Mouse (Mus musculus): ENCODE data around the gene Frg2f1. TPM values are rescaled to one million over a fixed set of nuclear protein-coding genes. Genes with fewer than 3 reads are reported as not detected.

The Frg2f1 gene
- polyA plus RNA-seq, 1 experiment from 2014 or later, result 3.9 TPM

GRCm38 (mm10) chr4:119498319-119498848, 40.9 kb downstream of the Frg2f1 start:
- Histone ChIP-seq H3K4me2 (no peak overlapping the region), H3K27ac (ENCODE audit: low read depth) (no peak overlapping the region), H3K4me3 (ENCODE audit: low read depth, low read length) (no peak overlapping the region), H3K9me3 (ENCODE audit: low read depth, low read length) (no peaks in the 10 kb centered on the region), H3K9ac (no peak overlapping the region), H3K36me3 (ENCODE audit: insufficient read depth) (no peaks in the 10 kb centered on the region), H3K27me3 (ENCODE audit: insufficient read depth, low read length) (peaks cover 2% of the 10 kb centered on the region; the same call in 1 of the 2 replicates), H3K4me1 (ENCODE audit: insufficient read depth) (no peaks in the 10 kb centered on the region)
- 58% methylated on average over 5 of the region's 5 CpGs for WGBS
- no peak for ATAC-seq (ENCODE audit: insufficient read depth)
- no peak for TF ChIP-seq CTCF (IDR thresholded peaks at IDR 0.05; ENCODE audit: low read depth)
- no peak for DNase-seq

DNA sequence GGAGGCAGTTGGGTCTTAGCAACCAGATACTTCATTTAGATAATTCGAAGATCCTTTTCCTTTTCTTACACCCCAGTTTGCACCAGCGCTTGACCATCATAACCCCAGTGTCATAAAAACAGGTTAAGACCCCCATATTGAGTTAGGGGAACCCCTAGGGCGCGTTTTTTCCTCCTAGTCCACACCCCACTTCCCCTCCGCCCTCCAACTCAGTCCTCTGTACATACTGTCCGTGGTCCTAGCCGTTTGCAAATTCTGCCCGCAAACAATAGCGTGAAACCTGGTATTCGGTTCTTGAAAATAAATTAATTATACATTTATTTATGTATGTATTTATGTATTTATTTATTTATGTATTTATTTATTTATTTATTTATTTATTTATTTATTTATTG, 46.4 kb downstream of the Frg2f1 start:
- no peaks in the 10 kb centered on the region for H3K4me1 ChIP-seq (ENCODE audit: insufficient read depth)
- peak overlapping the region; percentile 57 for H3K4me3 ChIP-seq (ENCODE audit: low read depth, low read length)
- no peak for TF ChIP-seq CTCF (IDR thresholded peaks at IDR 0.05; ENCODE audit: low read depth)
- H3K36me3 ChIP-seq (ENCODE audit: insufficient read depth), result no peaks in the 10 kb centered on the region
- 29% methylated on average over 10 of the region's 10 CpGs for WGBS
- DNase-seq (no peak), ATAC-seq (ENCODE audit: insufficient read depth) (peak; percentile 45; the same call in 1 of the 2 replicates)
- H3K4me2 ChIP-seq, result peak overlapping the region; percentile 88
- no peak overlapping the region for H3K9ac ChIP-seq
- H3K9me3 ChIP-seq (ENCODE audit: low read depth, low read length), result no peaks in the 10 kb centered on the region
- H3K27me3 ChIP-seq (ENCODE audit: insufficient read depth, low read length), result peaks cover 24% of the 10 kb centered on the region
- H3K27ac ChIP-seq (ENCODE audit: low read depth), result no peak overlapping the region

DNA sequence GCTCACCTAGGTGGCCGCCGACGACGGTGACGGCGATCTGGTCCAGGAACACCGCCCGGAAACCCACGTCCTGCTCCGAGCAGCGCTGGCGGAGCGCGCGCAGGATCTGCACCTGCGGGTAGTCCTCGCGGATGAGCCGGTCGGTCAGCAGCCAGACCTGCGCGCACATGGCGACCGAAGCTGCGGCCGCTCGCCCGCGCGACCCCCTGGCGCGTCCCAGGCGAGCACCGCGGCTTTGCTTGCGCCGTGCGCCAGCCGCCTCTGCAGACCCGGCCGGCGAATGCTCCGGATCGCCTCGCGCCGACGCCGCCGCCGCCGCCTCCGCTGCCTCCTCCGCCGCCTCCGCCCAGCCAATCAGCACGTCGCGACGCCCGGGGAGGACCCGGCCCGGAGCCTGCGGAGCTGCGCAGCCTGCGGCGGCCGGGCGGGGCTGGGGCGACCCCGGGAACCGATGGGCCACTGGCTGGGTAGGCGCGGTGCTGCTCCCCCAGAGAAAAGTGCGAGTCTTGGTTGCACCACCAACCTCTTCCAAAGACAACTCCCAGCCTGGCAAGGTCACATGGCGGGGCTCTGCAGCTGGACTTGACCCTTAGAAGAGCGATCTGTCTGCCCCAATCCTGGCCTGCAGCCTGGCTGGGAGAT, 46.9 kb downstream of the Frg2f1 start, which contains the start of gene Rimkla:
Gene Rimkla, minus strand, starts transcription at position 338 of the 642 bp plus-strand sequence.
- Histone ChIP-seq H3K4me2 (peak within 1 kb of the TSS; percentile 88), H3K27ac (ENCODE audit: low read depth) (no peak within 1 kb of the TSS), H3K4me3 (ENCODE audit: low read depth, low read length) (peak within 1 kb of the TSS; percentile 57), H3K9ac (peak within 1 kb of the TSS; percentile 54), H3K36me3 (ENCODE audit: insufficient read depth) (no peaks in the 10 kb centered on the region), H3K4me1 (ENCODE audit: insufficient read depth) (no peaks in the 10 kb centered on the region), H3K9me3 (ENCODE audit: low read depth, low read length) (no peaks in the 10 kb centered on the region), H3K27me3 (ENCODE audit: insufficient read depth, low read length) (peaks cover 24% of the 10 kb centered on the region)
- no peak for TF ChIP-seq CTCF (IDR thresholded peaks at IDR 0.05; ENCODE audit: low read depth)
- under 1% methylated on average over 77 of the region's 77 CpGs for WGBS
- peak; percentile 79 for DNase-seq
- peak; percentile 91 for ATAC-seq (ENCODE audit: insufficient read depth)

DNA sequence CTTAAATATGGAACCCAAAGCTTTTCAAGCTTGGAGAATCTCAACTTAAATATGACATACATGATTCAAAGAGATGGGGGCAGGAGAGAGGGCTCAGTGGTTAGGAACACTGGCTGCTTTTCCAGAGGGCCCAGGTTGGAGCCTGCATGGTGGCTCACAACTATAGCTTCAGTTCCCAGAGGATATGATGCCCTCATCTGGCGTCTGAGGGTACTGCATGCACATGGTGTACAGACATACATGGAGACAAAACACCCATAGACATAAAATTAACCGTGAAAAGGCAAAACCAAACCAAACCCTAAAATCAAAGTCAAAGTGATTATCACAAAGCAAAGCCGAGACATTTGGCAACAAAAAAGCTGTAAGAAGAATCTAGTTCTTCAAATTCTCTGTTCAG, 48.5 kb downstream of the Frg2f1 start:
- Histone ChIP-seq H3K4me2 (no peak overlapping the region), H3K36me3 (ENCODE audit: insufficient read depth) (no peaks in the 10 kb centered on the region), H3K4me1 (ENCODE audit: insufficient read depth) (no peaks in the 10 kb centered on the region), H3K9ac (no peak overlapping the region), H3K4me3 (ENCODE audit: low read depth, low read length) (no peak overlapping the region), H3K27ac (ENCODE audit: low read depth) (no peak overlapping the region), H3K27me3 (ENCODE audit: insufficient read depth, low read length) (peaks cover 24% of the 10 kb centered on the region), H3K9me3 (ENCODE audit: low read depth, low read length) (no peaks in the 10 kb centered on the region)
- no peak for ATAC-seq (ENCODE audit: insufficient read depth)
- WGBS, result 72% methylated on average over 3 of the region's 3 CpGs
- peak; percentile 54 for DNase-seq
- peak; percentile 51 for TF ChIP-seq CTCF (IDR thresholded peaks at IDR 0.05; ENCODE audit: low read depth)

- H3K27ac ChIP-seq (ENCODE audit: low read depth), result no peak overlapping the region
- H3K4me2 ChIP-seq, result no peak overlapping the region
- H3K9ac ChIP-seq, result no peak overlapping the region
- ATAC-seq (ENCODE audit: insufficient read depth) (no peak), DNase-seq (no peak)
- H3K27me3 ChIP-seq (ENCODE audit: insufficient read depth, low read length), result peaks cover 24% of the 10 kb centered on the region
- H3K9me3 ChIP-seq (ENCODE audit: low read depth, low read length), result no peaks in the 10 kb centered on the region
- H3K36me3 ChIP-seq (ENCODE audit: insufficient read depth), result no peaks in the 10 kb centered on the region
- H3K4me1 ChIP-seq (ENCODE audit: insufficient read depth), result no peaks in the 10 kb centered on the region
- no peak for TF ChIP-seq CTCF (IDR thresholded peaks at IDR 0.05; ENCODE audit: low read depth)
- no peak overlapping the region for H3K4me3 ChIP-seq (ENCODE audit: low read depth, low read length)
- WGBS, result 87% methylated on average over 10 of the region's 10 CpGs
These were observed 49.7 kb downstream of the Frg2f1 start for GRCm38 (mm10) chr4:119489666-119490065.

DNA sequence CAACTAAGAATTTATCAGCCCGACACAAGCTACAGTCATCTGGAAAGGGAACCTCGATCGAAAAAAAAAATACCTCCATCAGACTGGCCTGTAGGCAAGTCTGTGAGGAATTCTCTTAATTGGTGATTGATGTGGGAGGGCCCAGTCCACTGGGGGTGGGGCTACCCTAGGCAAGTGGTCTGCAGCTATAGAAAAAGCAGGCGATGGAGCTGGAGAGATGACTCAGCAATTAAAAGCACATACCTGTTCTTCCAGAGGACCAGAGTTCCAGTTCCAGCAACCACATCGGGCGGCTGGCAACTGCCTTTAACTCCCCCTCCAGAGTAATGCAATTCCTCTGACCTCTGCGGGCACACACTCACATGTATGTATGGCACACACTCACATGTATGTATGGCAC, 54.4 kb downstream of the Frg2f1 start:
- ATAC-seq (ENCODE audit: insufficient read depth), result no peak
- no peak for TF ChIP-seq CTCF (IDR thresholded peaks at IDR 0.05; ENCODE audit: low read depth)

DNA sequence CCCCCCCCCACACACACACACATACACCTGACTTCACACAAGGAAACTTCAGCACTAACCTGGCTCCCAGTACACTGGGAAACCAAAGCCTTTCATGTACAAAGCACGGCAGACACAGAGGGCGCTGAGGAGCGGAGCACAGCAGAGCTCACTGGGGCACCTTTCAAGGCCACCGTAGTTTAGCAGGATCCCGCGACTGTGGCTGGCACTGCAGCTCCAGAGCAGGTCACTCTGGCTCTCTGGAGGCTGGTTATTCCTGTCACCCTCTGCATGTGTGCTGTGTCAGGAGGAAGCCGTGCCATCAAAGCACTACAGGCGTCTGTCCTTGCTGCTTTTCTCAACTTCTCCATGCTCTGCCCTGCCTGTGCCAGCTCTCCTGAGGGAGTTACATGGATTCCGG, 56.3 kb downstream of the Frg2f1 start:
- Histone ChIP-seq H3K27ac (ENCODE audit: low read depth) (no peak overlapping the region), H3K36me3 (ENCODE audit: insufficient read depth) (no peaks in the 10 kb centered on the region), H3K4me2 (no peak overlapping the region), H3K9me3 (ENCODE audit: low read depth, low read length) (no peaks in the 10 kb centered on the region), H3K9ac (no peak overlapping the region), H3K27me3 (ENCODE audit: insufficient read depth, low read length) (no peaks in the 10 kb centered on the region), H3K4me3 (ENCODE audit: low read depth, low read length) (no peak overlapping the region), H3K4me1 (ENCODE audit: insufficient read depth) (no peaks in the 10 kb centered on the region)
- no peak for ATAC-seq (ENCODE audit: insufficient read depth)
- WGBS, result 50% methylated on average over 9 of the region's 9 CpGs
- no peak for DNase-seq
- no peak for TF ChIP-seq CTCF (IDR thresholded peaks at IDR 0.05; ENCODE audit: low read depth)

More for the DNA sequence above, 54.4 kb downstream of the Frg2f1 start:
- Histone ChIP-seq H3K4me1 (ENCODE audit: insufficient read depth) (no peaks in the 10 kb centered on the region), H3K4me2 (no peak overlapping the region), H3K4me3 (ENCODE audit: low read depth, low read length) (no peak overlapping the region), H3K36me3 (ENCODE audit: insufficient read depth) (no peaks in the 10 kb centered on the region), H3K9me3 (ENCODE audit: low read depth, low read length) (no peaks in the 10 kb centered on the region), H3K9ac (no peak overlapping the region), H3K27me3 (ENCODE audit: insufficient read depth, low read length) (no peaks in the 10 kb centered on the region), H3K27ac (ENCODE audit: low read depth) (no peak overlapping the region)
- 67% methylated on average over 7 of the region's 7 CpGs for WGBS
- DNase-seq, result no peak

Other genes starting within 250 kb of the Frg2f1 start
- gene Ybx1, start 244.9 kb downstream of the Frg2f1 start, polyA plus RNA-seq (2014; fragmentation: Nextera tagmentation; extraction: Ambion mirVana), result 880 and 902 TPM in 2 replicates
- gene Ppih, start 219.0 kb downstream of the Frg2f1 start, polyA plus RNA-seq (2014; fragmentation: Nextera tagmentation; extraction: Ambion mirVana), result 126 and 127 TPM in 2 replicates
- gene Ccdc30, start 124.0 kb downstream of the Frg2f1 start, polyA plus RNA-seq (2014; fragmentation: Nextera tagmentation; extraction: Ambion mirVana), result 2.5 and 3.8 TPM in 2 replicates
- gene Ppcs, start 117.1 kb downstream of the Frg2f1 start, polyA plus RNA-seq (2014; fragmentation: Nextera tagmentation; extraction: Ambion mirVana), result 34.7 and 38.3 TPM in 2 replicates
- 0.16 and 0.20 TPM in 2 replicates for gene Zmynd12, start 116.7 kb downstream of the Frg2f1 start, polyA plus RNA-seq (2014; fragmentation: Nextera tagmentation; extraction: Ambion mirVana)
- gene Rimkla, start 46.9 kb downstream of the Frg2f1 start, polyA plus RNA-seq (2014; fragmentation: Nextera tagmentation; extraction: Ambion mirVana), result 1.3 and 1.5 TPM in 2 replicates
- 26.4 and 28.5 TPM in 2 replicates for gene Foxj3, start 2.5 kb downstream of the Frg2f1 start, polyA plus RNA-seq (2014; fragmentation: Nextera tagmentation; extraction: Ambion mirVana)
- 0.45 TPM in 1 of 2 replicates, not detected in the other for gene Guca2a, start 98.2 kb upstream of the Frg2f1 start, polyA plus RNA-seq (2014; fragmentation: Nextera tagmentation; extraction: Ambion mirVana)
- not detected in 2 replicates for gene Guca2b, start 119.4 kb upstream of the Frg2f1 start, polyA plus RNA-seq (2014; fragmentation: Nextera tagmentation; extraction: Ambion mirVana)
- gene Hivep3, start 194.3 kb upstream of the Frg2f1 start, polyA plus RNA-seq (2014; fragmentation: Nextera tagmentation; extraction: Ambion mirVana), result 22.0 and 28.4 TPM in 2 replicates